Mouse (Mus musculus) CD8-positive naive resting alpha-beta T cell, adult 2 months (primary cell): ENCODE data around the gene Hdgfl2.

ENCODE experiments used
- DNase-seq, 2 experiments: peaks; one replicate each; pipeline ENCODE4 v3.0.0; 2022; ENCODE audit warnings: low read depth in 2 of 2, low spot score in 2 of 2

Hdgfl2 gene

GRCm38 (mm10) chr17:56078880-56079795, at the start of gene Hdgfl2:
Hdgfl2 (plus strand) TSS chr17:56079634.
- peak; percentile 99 for DNase-seq

DNA sequence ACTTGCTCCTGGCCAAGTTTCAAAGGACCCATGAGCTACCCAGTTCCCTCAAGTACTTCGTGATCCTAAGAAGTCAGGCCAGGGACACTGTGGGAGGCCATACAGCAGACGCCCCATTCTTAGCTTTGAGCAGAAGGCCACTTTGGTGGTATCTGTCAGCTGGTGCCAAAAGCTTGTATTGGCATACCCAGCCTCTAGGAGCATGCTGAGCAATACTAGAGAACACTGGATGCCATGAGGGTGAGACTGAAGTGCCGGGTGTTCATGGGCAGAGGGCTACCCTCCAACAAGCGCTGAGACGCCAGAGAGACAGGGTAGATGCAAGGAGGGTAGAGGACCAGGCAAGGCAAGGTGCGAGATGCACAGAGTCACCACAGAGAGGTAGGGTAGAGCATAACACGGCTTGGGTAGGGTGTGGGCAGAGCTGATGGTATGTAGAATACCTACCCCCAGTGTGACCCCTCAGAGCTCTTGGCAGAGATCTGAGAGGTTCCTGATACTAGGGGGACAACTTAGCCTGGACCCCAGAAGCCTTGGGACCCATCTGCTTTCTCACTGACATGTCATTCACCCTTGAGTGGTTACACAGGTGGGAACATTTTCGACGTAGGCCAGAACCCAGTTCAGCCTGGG, 49.1 kb upstream of the Hdgfl2 start:
- DNase-seq: no peak

DNA sequence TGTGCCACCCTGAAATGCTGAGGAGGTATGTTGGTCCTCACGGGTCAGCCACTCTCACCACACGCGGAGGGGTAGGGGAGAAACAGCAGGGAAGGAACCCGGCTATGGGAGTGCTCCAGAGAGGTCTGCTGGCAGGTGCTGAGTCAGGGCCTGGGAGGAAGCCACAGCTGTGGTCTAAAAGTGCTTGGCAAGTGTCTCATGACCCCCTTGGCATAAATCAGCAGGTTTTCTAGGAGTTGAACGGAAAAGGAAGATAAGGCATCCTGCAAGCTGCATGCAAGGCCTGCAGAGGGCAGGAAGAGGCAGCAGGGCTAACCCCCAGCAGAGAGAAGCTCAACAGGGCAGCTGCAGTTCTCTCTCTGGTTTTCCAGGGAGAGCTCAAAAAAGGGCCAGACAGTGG, 48.5 kb upstream of the Hdgfl2 start:
- DNase-seq: no peak

DNA sequence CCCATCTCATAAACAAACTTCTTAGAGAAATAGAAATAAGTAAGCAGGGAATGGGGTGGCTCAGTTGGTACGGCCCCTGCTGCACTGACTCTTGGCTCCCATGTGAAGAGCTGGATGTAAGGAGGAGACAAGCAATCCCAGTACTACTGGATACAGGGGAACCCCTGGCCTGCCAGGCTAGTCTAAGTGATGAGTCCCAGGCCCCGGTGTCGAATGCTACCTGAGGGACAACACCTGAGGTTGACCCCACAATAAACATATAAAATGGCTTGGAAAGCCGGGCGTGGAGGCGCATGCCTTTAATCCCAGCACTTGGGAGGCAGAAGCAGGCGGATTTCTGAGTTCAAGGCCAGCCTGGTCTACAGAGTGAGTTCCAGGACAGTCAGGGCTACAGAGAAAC, 48.0 kb upstream of the Hdgfl2 start:
- DNase-seq: no peak

- DNase-seq: no peak
Observed at GRCm38 (mm10) chr17:56032127-56032733, 47.2 kb upstream of the Hdgfl2 start.

GRCm38 (mm10) chr17:56032831-56033230, 46.6 kb upstream of the Hdgfl2 start:
- DNase-seq: peak in 1 of 2 experiments; percentile 61

DNA sequence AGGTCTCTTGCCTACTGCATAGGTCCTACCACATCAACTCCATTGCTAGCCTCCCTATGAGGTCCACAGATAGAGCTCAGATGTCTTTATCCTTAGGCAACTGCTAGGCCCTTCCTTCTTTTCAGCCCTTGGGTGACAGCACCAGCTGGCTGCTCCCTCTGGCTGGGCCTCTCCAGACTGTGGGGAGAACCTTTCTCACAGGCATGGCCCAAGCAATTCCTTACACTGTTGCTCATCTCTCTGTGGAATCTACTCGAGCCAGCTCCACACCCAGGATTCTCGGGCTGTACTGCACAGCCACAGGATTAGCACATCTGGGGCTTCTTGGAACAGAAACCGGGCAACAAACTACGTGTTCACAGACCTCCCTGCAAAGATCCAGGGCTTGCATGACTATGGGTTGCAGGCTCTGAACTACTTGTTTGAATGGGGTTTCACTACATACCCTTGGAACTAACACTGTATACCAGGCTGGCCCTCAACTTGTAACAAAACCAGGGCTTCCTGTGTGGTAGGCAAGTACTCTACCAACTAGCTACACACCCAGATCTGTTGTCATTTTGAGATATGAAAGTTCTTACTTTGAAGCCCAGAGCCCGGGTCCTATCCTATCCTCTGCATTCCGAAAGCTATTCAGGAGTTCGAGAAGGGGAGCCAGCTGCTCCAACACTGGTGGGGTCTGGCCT, 45.3 kb upstream of the Hdgfl2 start:
- peak in 1 of 2 experiments; percentile 39 for DNase-seq

DNA sequence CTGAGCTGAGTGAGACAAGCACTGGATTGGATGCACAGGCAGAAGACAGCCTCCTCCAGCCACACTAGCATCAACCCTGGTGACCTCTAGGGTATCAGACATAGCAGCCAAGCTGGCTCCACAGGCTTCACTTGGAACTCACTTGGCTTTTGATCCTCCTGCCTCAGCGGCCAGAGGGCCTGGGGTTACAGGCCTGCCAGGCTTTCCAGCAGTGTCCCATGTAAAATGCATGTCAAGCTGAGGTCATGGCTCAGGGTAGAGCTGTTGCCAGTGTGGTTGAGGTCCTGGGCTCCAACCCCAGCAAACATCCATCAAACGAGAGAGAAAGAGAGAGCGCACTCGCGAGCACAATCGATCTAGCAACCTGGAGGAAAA, 44.7 kb upstream of the Hdgfl2 start:
- no peak for DNase-seq

- DNase-seq: no peak
Observed at GRCm38 (mm10) chr17:56035216-56035615, 44.2 kb upstream of the Hdgfl2 start.

- peak; percentile 99 to 100 for DNase-seq
Observed at GRCm38 (mm10) chr17:56036176-56036900, 43.1 kb upstream of the Hdgfl2 start, which contains the start of gene Sh3gl1. Sh3gl1 (minus strand) TSS chr17:56036635.

DNA sequence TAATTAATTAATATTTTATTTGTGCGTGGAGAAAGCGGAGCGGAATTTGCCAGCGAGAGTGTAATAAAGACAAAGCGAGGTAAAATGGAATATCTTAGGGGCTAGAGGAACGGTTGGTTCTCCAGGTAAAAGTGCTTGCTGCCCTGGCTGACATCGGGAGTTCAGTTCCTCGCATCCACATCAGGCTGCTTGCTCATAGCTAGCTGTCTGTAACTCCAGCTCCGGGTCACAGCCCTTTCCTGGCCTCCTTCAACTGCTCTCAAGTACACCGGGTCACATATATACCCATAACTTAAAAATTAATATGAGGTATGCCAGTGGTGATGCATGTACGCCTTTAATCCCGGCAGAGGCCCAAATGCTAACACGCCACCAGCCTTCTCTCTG, 42.5 kb upstream of the Hdgfl2 start:
- no peak for DNase-seq

DNA sequence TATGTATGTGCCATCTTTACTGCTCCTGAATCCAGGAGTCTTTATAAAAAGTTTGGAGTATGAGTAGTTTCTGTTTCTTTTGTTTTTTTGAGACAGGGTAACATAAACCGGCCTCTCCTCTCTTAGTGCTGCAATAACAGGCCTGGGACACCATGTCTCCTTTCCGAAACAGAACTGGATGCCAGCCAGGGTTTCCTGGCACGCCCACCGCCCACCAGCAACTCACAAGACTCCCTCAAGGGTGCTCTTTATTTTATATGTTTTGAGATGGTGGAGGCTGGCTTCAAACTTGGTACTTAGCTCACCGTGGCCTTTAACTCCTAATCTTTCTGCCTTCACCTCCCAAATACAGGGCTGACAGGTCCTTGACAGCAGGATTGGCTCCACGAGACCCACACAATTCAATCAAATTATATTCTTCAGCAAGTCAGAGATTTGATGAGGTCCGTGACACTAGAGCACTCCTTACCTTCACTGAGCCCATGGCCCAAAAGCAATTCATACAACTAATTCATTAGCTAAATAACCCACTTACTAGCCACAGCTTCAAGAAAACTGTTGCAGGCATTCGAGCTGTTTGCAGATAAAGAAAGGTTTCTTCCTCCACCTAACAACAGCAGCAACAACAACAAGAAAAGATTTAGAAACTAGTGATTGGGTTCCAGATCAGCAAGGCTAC, 40.7 kb upstream of the Hdgfl2 start:
- no peak for DNase-seq

DNA sequence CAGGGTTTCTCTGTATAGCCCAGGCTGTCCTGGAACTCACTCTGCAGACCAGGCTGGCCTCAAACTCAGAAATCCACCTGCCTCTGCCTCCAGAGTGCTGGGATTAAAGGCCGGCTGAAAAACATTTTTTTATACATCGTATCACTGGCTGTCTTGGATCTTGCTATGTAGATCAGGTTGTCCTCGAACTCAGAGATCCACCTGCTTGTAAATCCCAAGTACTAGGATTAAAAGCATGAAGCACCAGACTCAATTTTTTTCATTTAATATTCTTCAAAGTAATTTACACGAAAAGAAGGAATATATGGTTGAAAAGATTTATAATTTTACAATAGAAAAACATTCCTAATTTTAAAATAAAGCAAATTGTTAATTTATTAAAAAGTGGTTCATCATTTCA, 40.1 kb upstream of the Hdgfl2 start:
- no peak for DNase-seq

DNA sequence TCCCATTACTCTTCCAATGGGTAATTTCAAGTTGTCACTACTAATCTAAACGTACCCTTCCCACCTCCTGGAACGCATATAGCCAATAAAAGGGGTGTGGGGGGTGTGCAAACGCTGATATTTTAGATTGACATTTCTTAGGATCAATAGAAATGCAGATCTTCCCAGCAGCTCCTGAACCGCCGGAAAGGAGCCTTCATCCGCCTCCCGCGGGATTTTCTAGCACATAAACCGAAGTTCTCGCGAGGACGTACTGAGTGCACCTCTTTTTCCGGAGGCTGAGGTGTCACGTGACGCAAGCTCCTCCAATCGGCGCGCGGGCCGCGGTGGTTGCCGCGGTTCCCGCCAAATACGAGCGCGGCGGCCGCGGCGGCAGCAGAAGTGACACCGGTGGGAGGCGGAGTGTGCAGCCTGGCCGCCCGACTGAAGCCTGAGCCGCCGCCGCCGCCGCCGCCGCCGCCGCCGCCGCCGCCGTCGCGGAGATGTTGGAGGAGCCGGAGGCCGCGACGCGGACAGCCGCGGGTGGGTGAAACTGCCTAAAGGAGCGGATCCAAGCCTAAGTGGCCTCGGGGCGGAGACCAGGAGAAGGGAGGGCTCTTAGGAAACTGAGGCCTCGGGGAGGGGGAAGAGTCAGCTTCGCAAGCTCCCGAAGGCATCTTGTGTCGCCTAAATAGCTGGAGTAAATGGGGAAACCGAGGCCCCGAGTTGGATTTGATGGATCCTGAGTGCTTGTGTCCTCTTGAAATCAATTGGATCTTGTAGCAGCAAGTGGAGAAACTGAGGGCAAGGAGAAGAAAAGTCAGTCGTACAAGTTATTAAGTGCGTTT, 39.2 kb upstream of the Hdgfl2 start, which contains the start of gene Chaf1a:
Chaf1a (plus strand) TSS at position 410 of the 827 bp plus-strand sequence.
- DNase-seq: peak; percentile 87 to 90

DNA sequence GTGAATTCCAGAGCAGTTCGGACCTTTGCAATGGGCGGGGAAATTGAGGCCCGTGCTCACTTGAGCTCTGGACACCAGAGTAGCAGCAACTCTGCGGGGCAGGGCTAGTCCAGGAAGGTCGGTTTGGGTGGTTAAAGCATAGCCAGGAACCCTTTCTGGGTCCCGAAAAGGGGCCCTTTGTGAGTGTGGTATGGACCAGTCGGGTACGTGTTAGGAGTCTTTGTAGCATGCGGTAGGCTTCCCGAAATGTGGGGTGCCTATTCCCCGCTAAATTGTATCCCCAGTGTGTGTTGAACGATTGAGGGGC, 38.6 kb upstream of the Hdgfl2 start:
- no peak for DNase-seq

- no peak for DNase-seq
Observed at GRCm38 (mm10) chr17:56051369-56051768, 28.1 kb upstream of the Hdgfl2 start.

- no peak for DNase-seq
Observed at GRCm38 (mm10) chr17:56054938-56055337, 24.5 kb upstream of the Hdgfl2 start.

DNA sequence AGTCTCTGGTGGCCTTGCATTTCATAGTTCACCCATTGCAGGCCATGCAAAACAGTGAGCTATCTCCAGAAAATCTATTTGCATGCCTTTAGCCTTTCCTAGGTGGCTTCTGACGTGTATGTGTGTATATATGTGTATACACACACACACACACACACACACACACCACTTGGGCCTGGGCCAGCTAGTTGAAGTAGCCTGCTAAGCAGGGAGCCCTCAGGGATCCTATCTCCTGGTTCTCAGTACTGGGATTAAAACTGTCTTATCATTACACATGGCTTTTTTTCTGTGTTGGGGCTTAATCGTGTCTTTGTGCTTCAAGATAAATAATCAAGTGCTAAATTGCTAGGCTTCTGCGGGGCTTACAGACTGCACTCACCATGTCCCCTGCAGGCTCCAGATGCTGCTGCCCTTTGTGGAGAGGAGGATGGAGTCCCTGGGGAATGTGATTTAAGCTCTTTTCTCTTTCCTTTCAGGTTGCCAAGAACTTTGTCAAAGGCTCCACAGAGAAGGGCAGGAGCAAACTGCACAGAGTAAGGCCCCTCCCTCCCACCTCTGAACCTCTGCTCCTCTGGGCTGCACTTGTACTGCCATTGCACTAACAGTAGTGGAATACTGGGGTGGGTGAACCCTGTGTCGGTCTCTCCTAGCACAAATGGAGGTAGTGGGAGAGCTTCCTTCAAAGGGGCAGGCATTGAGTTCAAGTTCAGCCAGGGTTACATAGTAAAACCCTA, 23.3 kb upstream of the Hdgfl2 start:
- no peak for DNase-seq
